Mouse (Mus musculus): Measurements from ENCODE around the gene Gpr137. TPM values are rescaled to one million over a fixed set of nuclear protein-coding genes. Genes with fewer than 3 reads are reported as not detected.

Gene Gpr137
- 0.73 TPM for polyA plus RNA-seq (2014; fragmentation: Illumina TruSeq; extraction: RNeasy Lipid Tissue Mini Kit (QIAGEN cat#74804); ENCODE audit: low read depth, low replicate concordance)

GRCm38 (mm10) chr19:6942249-6942691, at the start of gene Gpr137:
Gpr137 (minus strand) TSS chr19:6942480.

GRCm38 (mm10) chr19:6987061-6987903, 45.0 kb upstream of the Gpr137 start, which contains the start of gene Vegfb:
Vegfb (minus strand) TSS chr19:6987651.

GRCm38 (mm10) chr19:6980381-6981093, 38.3 kb upstream of the Gpr137 start, which contains the start of gene Fkbp2:
Fkbp2 (minus strand) TSS chr19:6980501.

GRCm38 (mm10) chr19:6975537-6976521, 33.5 kb upstream of the Gpr137 start, which contains the start of gene Plcb3:
Plcb3 (minus strand) TSS chr19:6976470.

GRCm38 (mm10) chr19:6974211-6975205, 32.2 kb upstream of the Gpr137 start, which contains the start of gene Ppp1r14b:
Ppp1r14b (plus strand) TSS chr19:6974968.

GRCm38 (mm10) chr19:6941372-6942248, 670 bp downstream of the Gpr137 start, which contains the start of gene Bad:
Bad (plus strand) TSS chr19:6941861.

GRCm38 (mm10) chr19:6934195-6934977, 7.9 kb downstream of the Gpr137 start, which contains the start of gene Kcnk4:
Kcnk4 (minus strand) TSS chr19:6934515.

GRCm38 (mm10) chr19:6925307-6925573, 17.0 kb downstream of the Gpr137 start, which contains the start of gene Catsperz:
Catsperz (minus strand) TSS chr19:6925380.

GRCm38 (mm10) chr19:6921647-6922567, 20.4 kb downstream of the Gpr137 start, which contains the start of gene Esrra:
Esrra (minus strand) TSS chr19:6921813.

GRCm38 (mm10) chr19:6909507-6910289, 32.6 kb downstream of the Gpr137 start, which contains the start of the genes Trmt112 and Prdx5:
Trmt112 (plus strand) TSS chr19:6909698.
Prdx5 (minus strand) TSS chr19:6910106.

Other genes starting within 250 kb of the Gpr137 start
- gene Rps6ka4, start 101.8 kb downstream of the Gpr137 start, polyA plus RNA-seq (2014; fragmentation: Illumina TruSeq; extraction: RNeasy Lipid Tissue Mini Kit (QIAGEN cat#74804); ENCODE audit: low read depth, low replicate concordance), result not detected
- gene Ccdc88b, start 84.3 kb downstream of the Gpr137 start, polyA plus RNA-seq (2014; fragmentation: Illumina TruSeq; extraction: RNeasy Lipid Tissue Mini Kit (QIAGEN cat#74804); ENCODE audit: low read depth, low replicate concordance), result not detected
- 9.6 TPM for gene Trmt112, start 32.8 kb downstream of the Gpr137 start, polyA plus RNA-seq (2014; fragmentation: Illumina TruSeq; extraction: RNeasy Lipid Tissue Mini Kit (QIAGEN cat#74804); ENCODE audit: low read depth, low replicate concordance)
- gene Prdx5, start 32.4 kb downstream of the Gpr137 start, polyA plus RNA-seq (2014; fragmentation: Illumina TruSeq; extraction: RNeasy Lipid Tissue Mini Kit (QIAGEN cat#74804); ENCODE audit: low read depth, low replicate concordance), result 22.6 TPM
- 16.9 TPM for gene Esrra, start 20.7 kb downstream of the Gpr137 start, polyA plus RNA-seq (2014; fragmentation: Illumina TruSeq; extraction: RNeasy Lipid Tissue Mini Kit (QIAGEN cat#74804); ENCODE audit: low read depth, low replicate concordance)
- gene Catsperz, start 17.1 kb downstream of the Gpr137 start, polyA plus RNA-seq (2014; fragmentation: Illumina TruSeq; extraction: RNeasy Lipid Tissue Mini Kit (QIAGEN cat#74804); ENCODE audit: low read depth, low replicate concordance), result not detected
- not detected for gene Kcnk4, start 8.0 kb downstream of the Gpr137 start, polyA plus RNA-seq (2014; fragmentation: Illumina TruSeq; extraction: RNeasy Lipid Tissue Mini Kit (QIAGEN cat#74804); ENCODE audit: low read depth, low replicate concordance)
- gene Bad, start 619 bp downstream of the Gpr137 start, polyA plus RNA-seq (2014; fragmentation: Illumina TruSeq; extraction: RNeasy Lipid Tissue Mini Kit (QIAGEN cat#74804); ENCODE audit: low read depth, low replicate concordance), result 1.6 TPM
- gene Ppp1r14b, start 32.5 kb upstream of the Gpr137 start, polyA plus RNA-seq (2014; fragmentation: Illumina TruSeq; extraction: RNeasy Lipid Tissue Mini Kit (QIAGEN cat#74804); ENCODE audit: low read depth, low replicate concordance), result 4.9 TPM
- 16.1 TPM for gene Plcb3, start 34.0 kb upstream of the Gpr137 start, polyA plus RNA-seq (2014; fragmentation: Illumina TruSeq; extraction: RNeasy Lipid Tissue Mini Kit (QIAGEN cat#74804); ENCODE audit: low read depth, low replicate concordance)
- 7.6 TPM for gene Fkbp2, start 38.0 kb upstream of the Gpr137 start, polyA plus RNA-seq (2014; fragmentation: Illumina TruSeq; extraction: RNeasy Lipid Tissue Mini Kit (QIAGEN cat#74804); ENCODE audit: low read depth, low replicate concordance)
- gene Vegfb, start 45.2 kb upstream of the Gpr137 start, polyA plus RNA-seq (2014; fragmentation: Illumina TruSeq; extraction: RNeasy Lipid Tissue Mini Kit (QIAGEN cat#74804); ENCODE audit: low read depth, low replicate concordance), result 6.6 TPM
- not detected for gene Dnajc4, start 50.1 kb upstream of the Gpr137 start, polyA plus RNA-seq (2014; fragmentation: Illumina TruSeq; extraction: RNeasy Lipid Tissue Mini Kit (QIAGEN cat#74804); ENCODE audit: low read depth, low replicate concordance)
- not detected for gene Nudt22, start 53.6 kb upstream of the Gpr137 start, polyA plus RNA-seq (2014; fragmentation: Illumina TruSeq; extraction: RNeasy Lipid Tissue Mini Kit (QIAGEN cat#74804); ENCODE audit: low read depth, low replicate concordance)
- 1.1 TPM for gene Trpt1, start 53.7 kb upstream of the Gpr137 start, polyA plus RNA-seq (2014; fragmentation: Illumina TruSeq; extraction: RNeasy Lipid Tissue Mini Kit (QIAGEN cat#74804); ENCODE audit: low read depth, low replicate concordance)
- 0.38 TPM for gene Fermt3, start 77.0 kb upstream of the Gpr137 start, polyA plus RNA-seq (2014; fragmentation: Illumina TruSeq; extraction: RNeasy Lipid Tissue Mini Kit (QIAGEN cat#74804); ENCODE audit: low read depth, low replicate concordance)
- 30.8 TPM for gene Stip1, start 97.5 kb upstream of the Gpr137 start, polyA plus RNA-seq (2014; fragmentation: Illumina TruSeq; extraction: RNeasy Lipid Tissue Mini Kit (QIAGEN cat#74804); ENCODE audit: low read depth, low replicate concordance)
- 2.6 TPM for gene Macrod1, start 114.3 kb upstream of the Gpr137 start, polyA plus RNA-seq (2014; fragmentation: Illumina TruSeq; extraction: RNeasy Lipid Tissue Mini Kit (QIAGEN cat#74804); ENCODE audit: low read depth, low replicate concordance)
- gene Flrt1, start 163.2 kb upstream of the Gpr137 start, polyA plus RNA-seq (2014; fragmentation: Illumina TruSeq; extraction: RNeasy Lipid Tissue Mini Kit (QIAGEN cat#74804); ENCODE audit: low read depth, low replicate concordance), result 0.25 TPM